7 mouse cellular contexts compared by ENCODE assay signal in the genomic region with DNA sequence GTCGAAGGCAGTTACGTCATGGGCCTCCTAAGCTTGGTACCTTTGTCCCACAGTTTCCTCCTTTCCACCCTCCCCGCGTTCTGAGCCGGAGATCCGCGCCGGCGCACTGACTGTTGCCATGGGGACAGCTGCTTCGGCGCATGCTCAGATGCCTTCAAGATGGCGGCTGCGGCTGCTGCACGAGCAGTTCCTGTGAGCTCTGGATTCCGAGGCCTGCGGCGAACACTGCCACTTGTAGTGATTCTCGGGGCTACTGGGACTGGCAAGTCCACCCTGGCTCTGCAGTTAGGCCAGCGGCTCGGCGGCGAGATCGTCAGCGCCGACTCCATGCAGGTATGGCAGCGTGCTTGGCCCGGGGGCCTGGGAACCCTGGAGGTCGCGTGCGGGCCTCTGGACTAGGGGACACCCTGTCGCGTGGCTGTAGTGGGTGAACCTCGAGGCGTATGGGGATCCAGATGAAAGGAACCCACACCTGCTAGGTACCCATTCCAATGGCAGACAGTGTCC. TPM values are rescaled to one million over a fixed set of nuclear protein-coding genes. Genes with fewer than 3 reads are reported as not detected.
A peak's percentile ranks its signal among the peaks of the same experiment; 100 is the strongest.
DNase-seq lines count a peak whose midpoint lies in the region; ATAC-seq lines count a peak whose summit lies in the region.

A gene (plus strand): TSS at position 147 of the 507 bp plus-strand sequence.

- H3K4me2 ChIP-seq in midbrain, embryonic 13.5 days (replicated peaks), result peak within 1 kb of the TSS; percentile 81

- peaks cover 59% of the 10 kb centered on the region for H3K4me1 ChIP-seq in embryonic facial prominence, embryonic 10.5 days
- peaks cover 44% of the 10 kb centered on the region for H3K4me1 ChIP-seq in limb, embryonic 10.5 days
- H3K4me1 ChIP-seq in midbrain, embryonic 13.5 days (replicated peaks), result peaks cover 67% of the 10 kb centered on the region

- WGBS in embryonic facial prominence, embryonic 10.5 days, result under 1% methylated on average over 34 of the region's 34 CpGs
- 0% methylated on average over 34 of the region's 34 CpGs for WGBS in limb, embryonic 10.5 days
- WGBS in midbrain, embryonic 13.5 days, result under 1% methylated on average over 34 of the region's 34 CpGs

- H3K4me3 ChIP-seq in embryonic facial prominence, embryonic 10.5 days, result peak within 1 kb of the TSS; percentile 87
- H3K4me3 ChIP-seq in limb, embryonic 10.5 days, result peak within 1 kb of the TSS; percentile 86
- peak within 1 kb of the TSS; percentile 87 for H3K4me3 ChIP-seq in midbrain, embryonic 13.5 days (replicated peaks)

- peak within 1 kb of the TSS; percentile 94 for H3K27ac ChIP-seq in embryonic facial prominence, embryonic 10.5 days (replicated peaks)
- H3K27ac ChIP-seq in limb, embryonic 10.5 days, result peak within 1 kb of the TSS; percentile 94
- peak within 1 kb of the TSS; percentile 99 for H3K27ac ChIP-seq in midbrain, embryonic 13.5 days

- DNase-seq in adrenal gland, postnatal 10 days, result peak; percentile 97
- peak; percentile 97 for DNase-seq in embryonic facial prominence, embryonic 10.5 days (ENCODE audit: low spot score)
- peak; percentile 28 for DNase-seq in gonadal fat pad, adult 2 months (ENCODE audit: low read depth)
- peak; percentile 91 for DNase-seq in kidney, adult 11 months
- peak; percentile 98 for DNase-seq in limb, embryonic 10.5 days (ENCODE audit: low spot score)
- peak; percentile 86 for DNase-seq in spleen, adult 12 weeks (ENCODE audit: low spot score)

- H3K36me3 ChIP-seq in embryonic facial prominence, embryonic 10.5 days (replicated peaks), result peaks cover 30% of the 10 kb centered on the region
- H3K36me3 ChIP-seq in limb, embryonic 10.5 days, result peaks cover 28% of the 10 kb centered on the region
- H3K36me3 ChIP-seq in midbrain, embryonic 13.5 days, result 0 out of 2 replicates have a peak, but pooled peaks cover 14% of the 10 kb centered on the region

- no peaks in the 10 kb centered on the region for H3K9me3 ChIP-seq in embryonic facial prominence, embryonic 10.5 days
- no peaks in the 10 kb centered on the region for H3K9me3 ChIP-seq in limb, embryonic 10.5 days (replicated peaks)
- H3K9me3 ChIP-seq in midbrain, embryonic 13.5 days, result no peaks in the 10 kb centered on the region

- no peaks in the 10 kb centered on the region for H3K27me3 ChIP-seq in embryonic facial prominence, embryonic 10.5 days (replicated peaks; ENCODE audit: low read depth, poor library complexity, severe bottlenecking)
- no peaks in the 10 kb centered on the region for H3K27me3 ChIP-seq in limb, embryonic 10.5 days (ENCODE audit: low read depth, poor library complexity, severe bottlenecking)
- H3K27me3 ChIP-seq in midbrain, embryonic 13.5 days, result no peaks in the 10 kb centered on the region

- H3K9ac ChIP-seq in midbrain, embryonic 13.5 days (replicated peaks), result peak within 1 kb of the TSS; percentile 97

- peak; percentile 88 for ATAC-seq in midbrain, embryonic 13.5 days

RNA-seq across cellular contexts. Expression of the gene that starts here (rescaled TPM):
- 10 to 100 TPM; 19.7 to 22.7 TPM for total RNA-seq in adrenal gland, postnatal 10 days (2021)
- 19.0 and 21.6 TPM in 2 replicates for polyA plus RNA-seq in embryonic facial prominence, embryonic 10.5 days (2016; fragmentation: Nextera tagmentation; extraction: Ambion mirVana)
- 7.3 and 8.5 TPM in 2 replicates for polyA plus RNA-seq in gonadal fat pad, adult 2 months (2012; rRNA removed)
- polyA plus RNA-seq in limb, embryonic 10.5 days (2016; fragmentation: Nextera tagmentation; extraction: Ambion mirVana), result 17.7 and 17.8 TPM in 2 replicates
- polyA plus RNA-seq in midbrain, embryonic 13.5 days (2015; fragmentation: Nextera tagmentation; extraction: Ambion mirVana), result 27.6 and 30.9 TPM in 2 replicates

Comparison
In these comparisons a context has a peak if more than half of its experiments do, and no peak if none do; other contexts are left out.
1. Peak in every context shown above with its lines: DNase-seq, ATAC-seq, H3K4me3 ChIP-seq and H3K27ac ChIP-seq.
2. DNase-seq: peak in every context shown above with its lines; median percentile 98 in limb, embryonic 10.5 days; 97 in adrenal gland, postnatal 10 days; 97 in embryonic facial prominence, embryonic 10.5 days; 91 in kidney, adult 11 months; 86 in spleen, adult 12 weeks; 28 in gonadal fat pad, adult 2 months.